Mouse (Mus musculus): ENCODE results near the gene Olfr706. TPM values are rescaled to one million over a fixed set of nuclear protein-coding genes. Genes with fewer than 3 reads are reported as not detected.

The Olfr706 gene
- polyA plus RNA-seq (2021; fragmentation: Nextera tagmentation): not detected in 2 replicates
- long read RNA-seq, experiment 1: 0 reads
- long read RNA-seq, experiment 2: 0 reads

DNA sequence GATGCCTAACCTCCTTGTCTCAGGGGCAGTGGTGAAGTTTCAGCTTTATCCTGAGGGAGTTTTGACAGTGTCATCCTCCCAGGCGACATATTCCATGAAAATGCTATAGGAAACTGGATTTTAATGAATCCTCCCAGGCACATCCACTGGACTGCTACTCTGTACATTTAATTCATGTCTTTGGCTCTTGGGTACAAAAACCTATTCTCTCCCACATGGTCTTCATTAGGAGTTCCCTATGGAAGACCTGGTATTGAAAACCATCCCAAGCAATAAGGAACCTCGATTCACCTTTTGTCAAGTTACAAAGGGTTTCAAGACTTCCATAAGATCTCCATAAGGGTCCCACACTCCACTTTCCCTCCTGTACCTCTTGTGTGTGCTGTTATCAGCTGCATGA, at the start of gene Olfr706:
Gene Olfr706 (minus strand): TSS at position 101 of the 400 bp plus-strand sequence.

GRCm38 (mm10) chr7:106932119-106932518, 44.2 kb upstream of the Olfr706 start, which contains the start of gene Olfr709-ps1:
TSS of gene Olfr709-ps1 (minus strand) at chr7:106932219.

GRCm38 (mm10) chr7:106907676-106908075, 19.7 kb upstream of the Olfr706 start, which contains the start of gene Olfr1532-ps1:
TSS of gene Olfr1532-ps1 (plus strand) at chr7:106908001.

GRCm38 (mm10) chr7:106901141-106901540, 13.2 kb upstream of the Olfr706 start, which contains the start of gene Olfr707:
TSS of gene Olfr707 (minus strand) at chr7:106901241.

GRCm38 (mm10) chr7:106876791-106877190, 11.2 kb downstream of the Olfr706 start, which contains the start of gene Olfr705:
TSS of gene Olfr705 (minus strand) at chr7:106876891.

GRCm38 (mm10) chr7:106862885-106863284, 25.1 kb downstream of the Olfr706 start, which contains the start of gene Olfr704:
TSS of gene Olfr704 (plus strand) at chr7:106863185.

GRCm38 (mm10) chr7:106843060-106843459, 44.9 kb downstream of the Olfr706 start, which contains the start of gene Olfr703:
TSS of gene Olfr703 (plus strand) at chr7:106843360.

GRCm38 (mm10) chr7:106833793-106834192, 54.2 kb downstream of the Olfr706 start, which contains the start of gene Olfr702:
TSS of gene Olfr702 (minus strand) at chr7:106833893.

Other genes starting within 250 kb of the Olfr706 start
- gene Olfr693, start 207.6 kb downstream of the Olfr706 start, polyA plus RNA-seq (2021; fragmentation: Nextera tagmentation): not detected in 2 replicates
- gene Olfr694, start 196.3 kb downstream of the Olfr706 start, polyA plus RNA-seq (2021; fragmentation: Nextera tagmentation): not detected in 2 replicates
- not detected in 2 replicates for gene Olfr695, start 171.8 kb downstream of the Olfr706 start, polyA plus RNA-seq (2021; fragmentation: Nextera tagmentation)
- gene Olfr697, start 145.7 kb downstream of the Olfr706 start, polyA plus RNA-seq (2021; fragmentation: Nextera tagmentation): not detected in 2 replicates
- gene Olfr698, start 132.8 kb downstream of the Olfr706 start, polyA plus RNA-seq (2021; fragmentation: Nextera tagmentation): not detected in 2 replicates
- not detected in 2 replicates for gene Olfr699, start 95.0 kb downstream of the Olfr706 start, polyA plus RNA-seq (2021; fragmentation: Nextera tagmentation)
- gene Olfr700, start 79.3 kb downstream of the Olfr706 start, polyA plus RNA-seq (2021; fragmentation: Nextera tagmentation): not detected in 2 replicates
- gene Olfr701, start 74.0 kb downstream of the Olfr706 start, polyA plus RNA-seq (2021; fragmentation: Nextera tagmentation): not detected in 2 replicates
- gene Olfr702, start 54.3 kb downstream of the Olfr706 start, polyA plus RNA-seq (2021; fragmentation: Nextera tagmentation): not detected in 2 replicates
- gene Olfr703, start 44.8 kb downstream of the Olfr706 start, polyA plus RNA-seq (2021; fragmentation: Nextera tagmentation): not detected in 2 replicates
- gene Olfr704, start 25.0 kb downstream of the Olfr706 start, polyA plus RNA-seq (2021; fragmentation: Nextera tagmentation): not detected in 2 replicates
- gene Olfr705, start 11.3 kb downstream of the Olfr706 start, polyA plus RNA-seq (2021; fragmentation: Nextera tagmentation): not detected in 2 replicates
- gene Olfr707, start 13.1 kb upstream of the Olfr706 start, polyA plus RNA-seq (2021; fragmentation: Nextera tagmentation): not detected in 2 replicates
- gene Olfr1532-ps1, start 19.8 kb upstream of the Olfr706 start, polyA plus RNA-seq (2021; fragmentation: Nextera tagmentation): not detected in 2 replicates
- not detected in 2 replicates for gene Olfr709-ps1, start 44.1 kb upstream of the Olfr706 start, polyA plus RNA-seq (2021; fragmentation: Nextera tagmentation)
- not detected in 2 replicates for gene Olfr710, start 60.1 kb upstream of the Olfr706 start, polyA plus RNA-seq (2021; fragmentation: Nextera tagmentation)
- gene Olfr6, start 75.8 kb upstream of the Olfr706 start, polyA plus RNA-seq (2021; fragmentation: Nextera tagmentation): not detected in 2 replicates
- not detected in 2 replicates for gene Olfr711, start 87.3 kb upstream of the Olfr706 start, polyA plus RNA-seq (2021; fragmentation: Nextera tagmentation)
- not detected in 2 replicates for gene Olfr2, start 117.9 kb upstream of the Olfr706 start, polyA plus RNA-seq (2021; fragmentation: Nextera tagmentation)
- gene Olfr713, start 143.0 kb upstream of the Olfr706 start, polyA plus RNA-seq (2021; fragmentation: Nextera tagmentation): not detected in 2 replicates
- gene Olfr714, start 182.8 kb upstream of the Olfr706 start, polyA plus RNA-seq (2021; fragmentation: Nextera tagmentation): not detected in 2 replicates
- gene Olfr17, start 205.1 kb upstream of the Olfr706 start, polyA plus RNA-seq (2021; fragmentation: Nextera tagmentation): not detected in 2 replicates
- gene Olfr715b, start 222.2 kb upstream of the Olfr706 start, polyA plus RNA-seq (2021; fragmentation: Nextera tagmentation): not detected in 2 replicates
- not detected in 2 replicates for gene Olfr715, start 242.9 kb upstream of the Olfr706 start, polyA plus RNA-seq (2021; fragmentation: Nextera tagmentation)